Mouse (Mus musculus): Measurements from ENCODE around the gene Nlgn1. TPM values are rescaled to one million over a fixed set of nuclear protein-coding genes. Genes with fewer than 3 reads are reported as not detected.

Gene Nlgn1
- polyA plus RNA-seq, 1 experiment: not detected

DNA sequence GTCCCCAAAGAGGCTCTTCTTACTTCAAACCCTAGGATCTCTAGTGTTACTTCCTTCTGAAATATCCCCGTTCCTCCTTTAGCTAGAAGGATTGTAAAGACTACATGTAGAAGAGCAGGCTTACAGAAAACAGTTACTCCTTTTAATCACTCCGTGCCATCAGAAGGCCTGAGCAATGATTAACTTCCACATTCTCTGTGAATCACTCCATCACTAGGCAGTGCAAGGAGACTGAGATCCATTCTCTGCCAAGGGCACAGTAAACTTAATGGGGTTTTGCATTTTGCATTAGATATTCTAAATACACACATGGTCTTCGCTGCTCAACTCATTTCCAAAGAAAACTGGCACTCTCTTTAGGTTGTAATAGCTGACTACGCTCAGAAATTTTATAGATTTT is 2.2 kb downstream of the Nlgn1 start:
- Histone ChIP-seq H3K4me1 (ENCODE audit: control insufficient read depth, insufficient read depth, low read length) (0 out of 2 replicates have a peak, but pooled peaks cover 3% of the 10 kb centered on the region), H3K27ac (ENCODE audit: insufficient read depth, low read depth, low read length) (no peak overlapping the region), H3K4me3 (ENCODE audit: insufficient read depth, low read depth, low read length) (no peak overlapping the region)
- WGBS: 65% methylated on average over 4 of the region's 4 CpGs
- TF ChIP-seq POLR2A (IDR thresholded peaks at IDR 0.05; ENCODE audit: insufficient read depth, low read depth, low read length) (no peak), CTCF (IDR thresholded peaks at IDR 0.05; ENCODE audit: insufficient read depth, low read depth, low read length) (no peak)

DNA sequence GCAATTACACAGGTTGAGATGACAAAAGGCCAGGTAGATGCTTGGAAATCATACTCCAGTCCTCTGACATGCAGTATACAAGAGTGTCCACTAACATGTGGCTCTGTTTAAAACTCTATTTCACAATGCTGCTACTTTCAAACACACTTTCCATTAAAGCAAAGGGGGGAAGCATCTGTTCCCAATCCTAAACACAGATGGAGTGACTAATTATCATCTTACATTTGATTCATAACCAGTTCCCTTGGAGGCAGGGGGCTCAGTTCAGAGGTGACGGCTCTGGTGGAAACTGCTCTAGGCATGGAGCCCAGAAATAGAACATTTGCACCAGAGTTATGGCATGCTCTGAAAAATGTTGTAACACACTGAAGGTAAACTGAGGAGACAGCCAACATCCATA is 7.8 kb downstream of the Nlgn1 start:
- no peak overlapping the region for H3K4me3 ChIP-seq (ENCODE audit: insufficient read depth, low read depth, low read length)
- TF ChIP-seq POLR2A (IDR thresholded peaks at IDR 0.05; ENCODE audit: insufficient read depth, low read depth, low read length) (no peak), CTCF (IDR thresholded peaks at IDR 0.05; ENCODE audit: insufficient read depth, low read depth, low read length) (no peak)
- no peak overlapping the region for H3K27ac ChIP-seq (ENCODE audit: insufficient read depth, low read depth, low read length)
- WGBS: 97% methylated on average over 1 of the region's 1 CpGs
- H3K4me1 ChIP-seq (ENCODE audit: control insufficient read depth, insufficient read depth, low read length): no peaks in the 10 kb centered on the region

DNA sequence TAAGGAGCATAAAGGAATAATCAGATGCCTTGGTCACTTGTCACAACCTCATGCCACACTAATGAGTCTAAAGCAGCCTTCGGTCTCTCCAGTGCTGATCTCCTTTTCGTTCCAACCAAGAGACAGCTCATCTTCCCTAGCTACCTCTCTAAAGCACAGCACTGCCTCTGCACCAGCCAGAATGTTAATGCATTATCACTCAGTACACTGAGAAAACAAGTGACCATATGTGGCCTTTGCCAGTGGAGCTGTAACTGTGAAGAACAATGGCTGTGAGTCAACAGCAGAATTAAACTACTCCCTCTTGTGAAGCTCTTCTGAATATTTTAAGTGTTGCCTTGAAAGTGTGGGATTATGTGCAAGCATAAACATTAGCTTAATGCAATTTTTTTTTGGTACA is 14.9 kb downstream of the Nlgn1 start:
- 64% methylated on average over 2 of the region's 2 CpGs for WGBS
- TF ChIP-seq POLR2A (IDR thresholded peaks at IDR 0.05; ENCODE audit: insufficient read depth, low read depth, low read length) (no peak), CTCF (IDR thresholded peaks at IDR 0.05; ENCODE audit: insufficient read depth, low read depth, low read length) (no peak)
- Histone ChIP-seq H3K4me3 (ENCODE audit: insufficient read depth, low read depth, low read length) (no peak overlapping the region), H3K4me1 (ENCODE audit: control insufficient read depth, insufficient read depth, low read length) (no peaks in the 10 kb centered on the region), H3K27ac (ENCODE audit: insufficient read depth, low read depth, low read length) (no peak overlapping the region)

DNA sequence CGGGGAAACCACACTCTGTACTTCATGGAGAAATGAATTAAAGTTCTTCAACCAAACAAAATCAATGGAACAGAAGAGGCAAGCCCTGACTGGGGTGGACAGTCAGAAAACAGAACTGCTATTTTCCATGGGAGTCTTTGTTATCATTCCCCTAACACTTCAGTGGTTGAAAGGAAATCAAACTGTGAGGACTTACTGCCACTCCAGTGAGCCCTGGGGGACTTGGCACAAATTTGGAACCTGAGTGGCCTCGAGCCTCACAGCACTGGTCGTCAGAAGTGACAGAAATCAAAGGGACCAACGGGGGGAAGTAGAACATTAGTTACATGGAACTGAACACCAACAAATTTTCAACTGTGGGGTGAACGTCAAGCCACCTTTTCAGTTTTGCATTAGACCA is 34.4 kb downstream of the Nlgn1 start:
- Histone ChIP-seq H3K27ac (ENCODE audit: insufficient read depth, low read depth, low read length) (no peak overlapping the region), H3K4me3 (ENCODE audit: insufficient read depth, low read depth, low read length) (no peak overlapping the region), H3K4me1 (ENCODE audit: control insufficient read depth, insufficient read depth, low read length) (no peaks in the 10 kb centered on the region)
- WGBS: 37% methylated on average over 5 of the region's 5 CpGs
- TF ChIP-seq POLR2A (IDR thresholded peaks at IDR 0.05; ENCODE audit: insufficient read depth, low read depth, low read length) (no peak), CTCF (IDR thresholded peaks at IDR 0.05; ENCODE audit: insufficient read depth, low read depth, low read length) (no peak)

DNA sequence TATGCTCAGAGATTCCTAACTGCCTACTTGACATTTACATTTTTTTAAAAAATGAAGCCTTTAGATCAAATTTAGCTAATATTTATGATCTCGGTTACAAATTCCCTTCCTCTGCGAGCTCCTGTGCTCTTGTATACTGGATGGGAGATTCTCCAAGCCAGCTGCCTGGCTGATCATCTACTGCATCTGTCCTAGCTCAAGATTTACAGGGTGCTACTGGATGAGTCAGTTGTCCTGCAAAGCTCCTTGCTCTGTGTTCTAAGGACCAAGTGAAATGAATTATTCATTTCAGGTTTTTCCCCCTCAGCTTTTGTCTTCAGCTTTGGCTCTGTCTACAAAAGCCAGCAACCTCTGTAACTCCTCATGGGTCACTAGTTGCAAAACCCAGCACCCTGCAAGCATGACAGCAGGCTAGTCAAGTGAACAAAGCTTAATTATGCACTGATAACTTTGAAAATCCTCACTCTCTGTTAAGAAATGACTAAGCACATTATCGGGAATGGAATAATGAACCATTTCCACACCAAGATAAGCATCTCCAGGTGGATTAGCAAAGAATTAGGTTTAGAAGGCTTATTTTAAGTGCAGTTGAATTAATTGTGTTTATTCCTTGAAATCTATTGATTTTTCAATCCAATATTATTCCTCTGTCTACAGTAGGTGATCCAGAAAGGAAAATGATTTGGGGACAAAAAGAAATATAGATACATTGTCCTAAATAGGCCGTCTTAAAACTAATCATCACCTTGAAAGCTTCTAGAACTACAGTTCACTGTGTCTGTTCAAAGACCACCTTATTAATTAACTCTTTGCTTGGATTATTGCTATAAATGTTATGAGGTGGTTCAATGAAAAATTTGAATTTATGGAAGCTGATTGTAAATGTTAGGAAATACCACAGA is 61.1 kb downstream of the Nlgn1 start:
- TF ChIP-seq POLR2A (IDR thresholded peaks at IDR 0.05; ENCODE audit: insufficient read depth, low read depth, low read length): no peak
- no peak for TF ChIP-seq CTCF (IDR thresholded peaks at IDR 0.05; ENCODE audit: insufficient read depth, low read depth, low read length)
- 58% methylated on average over 4 of the region's 4 CpGs for WGBS
- H3K4me1 ChIP-seq (ENCODE audit: control insufficient read depth, insufficient read depth, low read length): no peaks in the 10 kb centered on the region
- no peak overlapping the region for H3K27ac ChIP-seq (ENCODE audit: insufficient read depth, low read depth, low read length)
- no peak overlapping the region for H3K4me3 ChIP-seq (ENCODE audit: insufficient read depth, low read depth, low read length)

DNA sequence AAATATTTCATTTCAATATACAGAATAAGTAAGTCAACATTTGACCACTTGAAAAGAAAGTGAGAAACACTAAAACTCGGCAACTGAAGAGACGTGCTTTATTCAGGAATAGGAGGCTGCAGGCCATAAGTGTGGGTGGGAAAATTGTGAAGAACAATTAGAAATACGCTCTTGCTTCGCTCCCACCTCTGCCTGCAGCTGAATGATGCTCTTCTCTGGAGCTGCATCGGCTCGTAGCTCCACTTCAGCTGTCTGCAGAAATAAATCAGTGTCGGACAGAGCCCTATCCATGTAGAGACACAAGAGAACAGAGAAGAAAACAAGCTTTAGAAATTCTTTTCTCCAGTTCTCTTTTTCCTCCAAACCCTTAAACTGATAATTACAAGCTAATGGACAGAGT is 85.7 kb downstream of the Nlgn1 start:
- WGBS: 58% methylated on average over 7 of the region's 7 CpGs
- no peak overlapping the region for H3K27ac ChIP-seq (ENCODE audit: insufficient read depth, low read depth, low read length)
- TF ChIP-seq CTCF (IDR thresholded peaks at IDR 0.05; ENCODE audit: insufficient read depth, low read depth, low read length): no peak
- TF ChIP-seq POLR2A (IDR thresholded peaks at IDR 0.05; ENCODE audit: insufficient read depth, low read depth, low read length): no peak
- no peaks in the 10 kb centered on the region for H3K4me1 ChIP-seq (ENCODE audit: control insufficient read depth, insufficient read depth, low read length)
- no peak overlapping the region for H3K4me3 ChIP-seq (ENCODE audit: insufficient read depth, low read depth, low read length)

DNA sequence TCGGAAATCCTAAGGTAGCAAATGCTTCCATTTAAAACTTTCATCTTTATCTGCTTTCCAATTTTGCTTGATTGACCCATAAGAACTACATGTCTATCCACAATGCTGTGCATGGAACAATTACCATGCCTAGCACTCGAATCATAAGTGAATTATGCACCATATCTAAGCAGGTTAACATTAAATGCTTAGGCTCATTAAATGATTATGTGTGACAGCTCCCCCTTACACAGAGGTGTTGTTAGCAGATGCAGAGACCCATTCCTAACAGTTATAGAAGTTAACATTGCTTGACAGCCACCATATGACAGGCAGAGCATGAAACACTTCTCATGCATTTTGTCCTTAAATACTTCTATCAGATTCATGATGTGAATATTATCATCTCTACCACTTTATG is 89.0 kb downstream of the Nlgn1 start:
- Histone ChIP-seq H3K27ac (ENCODE audit: insufficient read depth, low read depth, low read length) (no peak overlapping the region), H3K4me1 (ENCODE audit: control insufficient read depth, insufficient read depth, low read length) (no peaks in the 10 kb centered on the region), H3K4me3 (ENCODE audit: insufficient read depth, low read depth, low read length) (no peak overlapping the region)
- 80% methylated on average over 2 of the region's 2 CpGs for whole genome bisulfite sequencing
- no peak for TF ChIP-seq CTCF (IDR thresholded peaks at IDR 0.05; ENCODE audit: insufficient read depth, low read depth, low read length)
- no peak for TF ChIP-seq POLR2A (IDR thresholded peaks at IDR 0.05; ENCODE audit: insufficient read depth, low read depth, low read length)

DNA sequence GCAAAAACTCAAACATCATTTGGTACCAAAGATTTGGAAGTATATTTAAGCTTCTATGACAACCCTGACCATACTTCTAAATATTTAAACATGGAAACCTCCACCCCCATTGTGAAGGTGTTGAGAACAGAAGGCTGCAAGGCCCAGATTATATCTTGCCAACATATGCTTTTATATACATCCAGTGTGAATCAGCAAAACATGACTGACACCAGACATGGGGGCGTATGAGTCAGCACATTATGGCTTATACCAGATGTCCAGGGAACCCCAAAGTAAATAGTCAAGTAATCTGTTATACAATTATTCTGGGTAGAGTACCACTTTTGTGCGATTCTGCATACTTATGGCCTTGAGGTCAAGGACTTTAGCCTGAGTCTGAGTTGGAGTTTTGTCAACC is 102.3 kb downstream of the Nlgn1 start:
- no peak overlapping the region for H3K4me3 ChIP-seq (ENCODE audit: insufficient read depth, low read depth, low read length)
- 92% methylated on average over 2 of the region's 2 CpGs for WGBS
- H3K27ac ChIP-seq (ENCODE audit: insufficient read depth, low read depth, low read length): no peak overlapping the region
- no peaks in the 10 kb centered on the region for H3K4me1 ChIP-seq (ENCODE audit: control insufficient read depth, insufficient read depth, low read length)
- no peak for TF ChIP-seq CTCF (IDR thresholded peaks at IDR 0.05; ENCODE audit: insufficient read depth, low read depth, low read length)
- TF ChIP-seq POLR2A (IDR thresholded peaks at IDR 0.05; ENCODE audit: insufficient read depth, low read depth, low read length): no peak

DNA sequence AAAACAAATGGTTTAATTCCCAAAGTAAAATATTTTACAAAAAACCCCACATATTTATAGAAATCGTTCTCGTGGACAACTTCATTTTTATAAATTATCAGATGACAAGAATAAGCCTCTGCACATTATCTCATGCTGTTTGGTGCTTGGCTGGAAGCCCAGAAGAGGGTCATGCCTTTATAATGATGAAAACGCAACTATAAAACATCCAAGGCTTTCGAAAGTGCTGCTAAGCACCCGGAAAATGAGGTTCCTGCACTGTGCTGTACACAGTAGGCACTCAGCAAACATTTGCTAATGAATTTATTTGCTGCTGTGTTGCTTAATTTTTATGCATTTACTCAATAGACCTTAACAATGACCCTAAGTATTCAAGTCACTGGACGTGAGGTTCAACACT is 103.4 kb downstream of the Nlgn1 start:
- H3K27ac ChIP-seq (ENCODE audit: insufficient read depth, low read depth, low read length): no peak overlapping the region
- TF ChIP-seq CTCF (IDR thresholded peaks at IDR 0.05; ENCODE audit: insufficient read depth, low read depth, low read length): no peak
- no peak for TF ChIP-seq POLR2A (IDR thresholded peaks at IDR 0.05; ENCODE audit: insufficient read depth, low read depth, low read length)
- H3K4me1 ChIP-seq (ENCODE audit: control insufficient read depth, insufficient read depth, low read length): no peaks in the 10 kb centered on the region
- no peak overlapping the region for H3K4me3 ChIP-seq (ENCODE audit: insufficient read depth, low read depth, low read length)
- 35% methylated on average over 6 of the region's 6 CpGs for WGBS
